Mouse (Mus musculus) heart, adult 2 months (tissue): Measurements from ENCODE around the gene Taf1d.

Experiments used
- CTCF ChIP-seq: fragments of 200-600 bp; IDR thresholded peaks from 2 replicates; pipeline ENCODE4 v1.8.1; 2022; ENCODE audit warnings: antibody characterized with exemption, mild to moderate bottlenecking, moderate library complexity
- POLR2A ChIP-seq: fragments of 200-500 bp; IDR thresholded peaks from 2 replicates; pipeline ENCODE4 v1.6.1; 2011; ENCODE audit warnings: mild to moderate bottlenecking, low read depth, low read length, control low read depth; ENCODE audit not compliant: insufficient read depth

DNA sequence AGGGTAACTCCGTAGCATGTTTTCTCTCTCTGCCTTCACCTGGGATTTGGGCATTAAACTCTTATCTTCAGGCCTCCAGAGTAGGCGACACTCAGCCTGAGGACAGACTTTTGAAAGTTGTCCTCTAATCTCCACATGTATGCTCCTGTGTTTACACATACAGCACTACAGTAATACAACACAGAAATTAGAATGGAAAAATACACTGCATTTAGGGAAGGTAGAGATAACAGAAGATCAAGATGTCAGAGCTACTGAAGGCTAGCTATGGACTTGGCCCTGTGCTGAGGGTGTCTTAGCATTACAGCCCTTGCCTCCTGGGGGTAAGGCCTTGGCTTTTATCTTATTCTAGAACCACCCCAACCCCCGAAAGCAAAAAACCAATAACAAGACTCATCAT is 17.6 kb upstream of the Taf1d start:
- TF ChIP-seq CTCF = no peak
- no peak for TF ChIP-seq POLR2A
